Mouse (Mus musculus) testis, adult 2 months (tissue): ENCODE data around the gene Lrrc10.
"Not testable (repeated sequence)": the region's sequence is repeated elsewhere in the genome, so short reads cannot be mapped to it uniquely, and the experiment has no call there.

ENCODE experiments used
- CTCF ChIP-seq: fragments of 200-500 bp; IDR thresholded peaks from 2 replicates; pipeline ENCODE4 v1.5.1; 2012; ENCODE audit warnings: low read depth, mild to moderate bottlenecking, inconsistent platforms, low read length, moderate library complexity; ENCODE audit not compliant: control insufficient read depth, insufficient read depth, insufficient replicate concordance
- POLR2A ChIP-seq: fragments of 200-500 bp; IDR thresholded peaks from 2 replicates; pipeline ENCODE4 v1.6.1; 2012; ENCODE audit warnings: low read depth, mild to moderate bottlenecking, inconsistent platforms, low read length, moderate library complexity; ENCODE audit not compliant: control insufficient read depth

DNA sequence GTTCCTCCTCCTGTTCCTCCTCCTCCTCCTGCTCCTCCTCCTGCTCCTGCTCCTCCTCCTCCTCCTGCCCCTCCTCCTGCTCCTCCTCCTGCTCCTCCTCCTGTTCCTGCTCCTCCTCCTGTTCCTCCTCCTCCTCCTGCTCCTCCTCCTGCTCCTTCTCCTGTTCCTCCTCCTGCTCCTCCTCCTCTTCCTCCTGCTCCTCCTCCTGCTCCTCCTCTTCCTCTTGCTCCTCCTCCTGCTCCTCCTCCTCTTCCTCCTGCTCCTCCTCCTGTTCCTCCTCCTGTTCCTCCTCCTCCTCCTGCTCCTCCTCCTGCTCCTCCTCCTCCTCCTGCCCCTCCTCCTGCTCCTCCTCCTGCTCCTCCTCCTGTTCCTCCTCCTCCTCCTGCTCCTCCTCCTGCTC, 19.4 kb upstream of the Lrrc10 start:
- not testable (repeated sequence) for TF ChIP-seq POLR2A, CTCF
